Mouse (Mus musculus): ENCODE measurements at regions not wholly inside any gene's neighbourhood (a gene's known extent, or its start where the extent isn't known, plus 50 kb on each side); places are given as distances from the start of the nearest gene placed in this dataset.

DNA sequence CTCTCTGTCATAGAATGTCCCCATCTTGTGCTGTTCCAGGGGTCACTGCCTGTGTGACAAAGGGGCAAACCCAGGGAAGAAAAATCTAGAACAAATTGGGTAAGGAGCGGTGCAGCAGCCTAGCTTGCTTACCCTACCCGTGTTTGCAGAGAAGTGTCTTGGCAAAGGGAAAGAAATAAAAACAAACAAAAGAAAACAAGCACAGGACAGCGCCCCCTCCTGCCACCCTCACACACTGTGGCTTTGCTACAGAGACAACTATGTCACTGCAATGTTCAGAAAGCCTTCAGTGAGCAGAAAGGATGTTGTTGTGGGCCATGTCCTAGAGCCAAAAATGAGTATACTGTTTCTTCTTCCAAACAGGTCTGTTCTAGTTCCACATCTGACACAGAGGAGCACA is 71.5 kb upstream of the Tenm3 start:
- no peak for TF ChIP-seq GATA4 (IDR thresholded peaks at IDR 0.05; ENCODE audit: insufficient replicate concordance, low read length)

DNA sequence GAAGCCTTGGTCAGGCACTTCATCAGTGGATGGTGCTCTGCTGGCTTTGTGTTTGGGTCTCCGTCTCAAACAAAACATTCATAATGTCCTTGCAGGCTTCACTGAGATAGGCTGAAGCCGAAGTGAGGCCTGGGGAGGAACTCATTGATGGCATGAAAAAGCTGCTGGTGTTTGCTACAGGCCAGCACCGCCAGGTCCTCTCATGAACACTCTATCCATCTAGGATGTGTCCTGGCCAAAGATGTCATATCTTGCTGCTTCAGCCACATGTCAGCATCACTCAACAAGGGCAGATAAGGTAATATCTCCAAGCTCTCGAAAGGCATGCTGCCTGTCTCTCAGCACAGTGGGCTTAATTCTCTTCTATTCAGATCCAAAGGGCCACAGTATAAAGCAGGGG is 69.1 kb upstream of the Tenm3 start:
- no peak for TF ChIP-seq GATA4 (IDR thresholded peaks at IDR 0.05; ENCODE audit: insufficient replicate concordance, low read length)

GRCm38 (mm10) chr8:48901668-48902406 is 58.1 kb upstream of the Tenm3 start:
- TF ChIP-seq GATA4 (IDR thresholded peaks at IDR 0.05; ENCODE audit: insufficient replicate concordance, low read length), result no peak

- no peak for TF ChIP-seq GATA4 (IDR thresholded peaks at IDR 0.05; ENCODE audit: insufficient replicate concordance, low read length)
Measured at GRCm38 (mm10) chr8:48896687-48897086, 52.9 kb upstream of the Tenm3 start.

- TF ChIP-seq GATA4 (IDR thresholded peaks at IDR 0.05; ENCODE audit: insufficient replicate concordance, low read length), result no peak
Measured at GRCm38 (mm10) chr8:48896251-48896650, 52.5 kb upstream of the Tenm3 start.

GRCm38 (mm10) chr8:48895586-48895985 is 51.8 kb upstream of the Tenm3 start:
- no peak for TF ChIP-seq GATA4 (IDR thresholded peaks at IDR 0.05; ENCODE audit: insufficient replicate concordance, low read length)

Data from liver, adult (tissue).